Mouse (Mus musculus) neural tube, embryonic 15.5 days (tissue): ENCODE measurements around the gene Sema4a. TPM values are rescaled to one million over a fixed set of nuclear protein-coding genes. Genes with fewer than 3 reads are reported as not detected.
A peak's percentile ranks its signal among the peaks of the same experiment; 100 is the strongest.

Experiments
- ATAC-seq: fragments of 200-750 bp; cut with Nextera tagmentation; 2 replicates; pipeline ENCODE4 v1.8.0; 2017; ENCODE audit warnings: mild to moderate bottlenecking, moderate TSS enrichment, moderate library complexity; ENCODE audit not compliant: low FRiP score
- H3K27ac ChIP-seq: fragments of 300-500 bp; sonication (generic); replicated peaks from 2 replicates; pipeline ENCODE4 v1.5.1; 2015; ENCODE audit warnings: mild to moderate bottlenecking, inconsistent platforms
- H3K27me3 ChIP-seq: fragments of 300-500 bp; sonication (generic); replicated peaks from 2 replicates; pipeline ENCODE4 v1.6.1; 2015; ENCODE audit warnings: inconsistent platforms
- H3K36me3 ChIP-seq: fragments of 300-500 bp; sonication (generic); 2 replicates; pipeline ENCODE4 v1.6.1; 2015; ENCODE audit warnings: inconsistent platforms
- H3K4me1 ChIP-seq: fragments of 300-500 bp; sonication (generic); 2 replicates; pipeline ENCODE4 v1.6.1; 2015; ENCODE audit warnings: inconsistent platforms
- H3K4me2 ChIP-seq: fragments of 300-500 bp; sonication (generic); 2 replicates; pipeline ENCODE4 v1.6.1; 2015; ENCODE audit warnings: inconsistent platforms, mild to moderate bottlenecking, moderate library complexity
- H3K4me3 ChIP-seq: fragments of 300-500 bp; sonication (generic); replicated peaks from 2 replicates; pipeline ENCODE4 v1.5.1; 2015; ENCODE audit warnings: mild to moderate bottlenecking, inconsistent platforms
- H3K9ac ChIP-seq: fragments of 300-500 bp; sonication (generic); replicated peaks from 2 replicates; pipeline ENCODE4 v1.6.1; 2015; ENCODE audit warnings: mild to moderate bottlenecking, inconsistent platforms
- H3K9me3 ChIP-seq: fragments of 300-500 bp; sonication (generic); replicated peaks from 2 replicates; pipeline ENCODE4 v1.6.1; 2016; ENCODE audit warnings: inconsistent platforms
- WGBS: fragments of 180-500 bp; shearing (Covaris S2); methylation state at CpG from one replicate; pipeline ENCODE4 v1.1.7; 2015; ENCODE audit warnings: mixed read lengths; 5-methylcytosine and 5-hydroxymethylcytosine counted together
- polyA plus RNA-seq: library from polyadenylated mRNA; unstranded; fragments of >200 nt; fragmentation: Nextera tagmentation; extraction: Ambion mirVana; gene quantifications from 2 replicates; pipeline ENCODE4 v1.2.1, GENCODE M21; 2015

Gene Sema4a
- polyA plus RNA-seq, 1 experiment from 2014 or later: 28.8 TPM

GRCm38 (mm10) chr3:88454762-88455587, 6.0 kb downstream of the Sema4a start:
- 59% methylated on average over 9 of the region's 9 CpGs for WGBS
- Histone ChIP-seq H3K27me3 (0 out of 2 replicates have a peak, but pooled peaks cover 3% of the 10 kb centered on the region), H3K27ac (no peak overlapping the region), H3K9me3 (no peaks in the 10 kb centered on the region), H3K4me1 (peaks cover 36% of the 10 kb centered on the region), H3K4me3 (no peak overlapping the region), H3K4me2 (no peak overlapping the region), H3K9ac (no peak overlapping the region), H3K36me3 (peaks cover 32% of the 10 kb centered on the region)
- ATAC-seq: no peak

GRCm38 (mm10) chr3:88453986-88454385, 7.0 kb downstream of the Sema4a start:
- WGBS: 81% methylated on average over 8 of the region's 8 CpGs
- ATAC-seq: no peak
- no peaks in the 10 kb centered on the region for H3K9me3 ChIP-seq

GRCm38 (mm10) chr3:88453369-88453768, 7.6 kb downstream of the Sema4a start:
- Histone ChIP-seq H3K27ac (no peak overlapping the region), H3K4me3 (no peak overlapping the region), H3K9me3 (no peaks in the 10 kb centered on the region), H3K4me2 (no peak overlapping the region), H3K27me3 (0 out of 2 replicates have a peak, but pooled peaks cover 3% of the 10 kb centered on the region), H3K36me3 (peaks cover 37% of the 10 kb centered on the region), H3K4me1 (peaks cover 32% of the 10 kb centered on the region), H3K9ac (no peak overlapping the region)
- WGBS: 52% methylated on average over 8 of the region's 8 CpGs
- no peak for ATAC-seq

More at GRCm38 (mm10) chr3:88453986-88454385, 7.0 kb downstream of the Sema4a start:
- Histone ChIP-seq H3K4me1 (peaks cover 34% of the 10 kb centered on the region), H3K9ac (no peak overlapping the region), H3K4me3 (no peak overlapping the region), H3K27ac (no peak overlapping the region), H3K36me3 (peaks cover 32% of the 10 kb centered on the region), H3K27me3 (0 out of 2 replicates have a peak, but pooled peaks cover 3% of the 10 kb centered on the region), H3K4me2 (no peak overlapping the region)

- Histone ChIP-seq H3K27ac (no peak overlapping the region), H3K4me3 (no peak overlapping the region), H3K27me3 (0 out of 2 replicates have a peak, but pooled peaks cover 3% of the 10 kb centered on the region), H3K4me1 (peaks cover 25% of the 10 kb centered on the region), H3K9me3 (no peaks in the 10 kb centered on the region), H3K4me2 (no peak overlapping the region), H3K36me3 (peaks cover 43% of the 10 kb centered on the region), H3K9ac (no peak overlapping the region)
- no peak for ATAC-seq
- WGBS: 76% methylated on average over 6 of the region's 6 CpGs
Measured at GRCm38 (mm10) chr3:88452716-88453115, 8.3 kb downstream of the Sema4a start.

- 68% methylated on average over 5 of the region's 5 CpGs for WGBS
- no peaks in the 10 kb centered on the region for H3K9me3 ChIP-seq
- H3K36me3 ChIP-seq: peaks cover 48% of the 10 kb centered on the region
- H3K4me1 ChIP-seq: peaks cover 20% of the 10 kb centered on the region
- no peak overlapping the region for H3K9ac ChIP-seq
- no peak for ATAC-seq
- no peak overlapping the region for H3K4me3 ChIP-seq
- 0 out of 2 replicates have a peak, but pooled peaks cover 3% of the 10 kb centered on the region for H3K27me3 ChIP-seq
- no peak overlapping the region for H3K27ac ChIP-seq
- no peak overlapping the region for H3K4me2 ChIP-seq
Measured at GRCm38 (mm10) chr3:88452246-88452645, 8.7 kb downstream of the Sema4a start.

GRCm38 (mm10) chr3:88450379-88451131, 10.4 kb downstream of the Sema4a start:
- no peak overlapping the region for H3K9ac ChIP-seq
- H3K27me3 ChIP-seq: 0 out of 2 replicates have a peak, but pooled peaks cover 3% of the 10 kb centered on the region
- peaks cover 7% of the 10 kb centered on the region; the same call in 1 of the 2 replicates for H3K4me1 ChIP-seq
- no peak overlapping the region for H3K27ac ChIP-seq
- H3K9me3 ChIP-seq: no peaks in the 10 kb centered on the region
- 72% methylated on average over 12 of the region's 12 CpGs for WGBS
- H3K4me3 ChIP-seq: no peak overlapping the region
- H3K36me3 ChIP-seq: peaks cover 57% of the 10 kb centered on the region
- no peak for ATAC-seq
- no peak overlapping the region for H3K4me2 ChIP-seq

GRCm38 (mm10) chr3:88449395-88450023, 11.5 kb downstream of the Sema4a start:
- H3K4me1 ChIP-seq: 0 out of 2 replicates have a peak, but pooled peaks cover 3% of the 10 kb centered on the region
- peak overlapping the region; percentile 40 for H3K4me2 ChIP-seq
- 7% methylated on average over 21 of the region's 21 CpGs for WGBS
- no peak overlapping the region for H3K9ac ChIP-seq
- 0 out of 2 replicates have a peak, but pooled peaks cover 3% of the 10 kb centered on the region for H3K27me3 ChIP-seq
- H3K27ac ChIP-seq: no peak overlapping the region
- H3K36me3 ChIP-seq: peaks cover 64% of the 10 kb centered on the region
- peak overlapping the region; percentile 15 for H3K4me3 ChIP-seq
- no peaks in the 10 kb centered on the region for H3K9me3 ChIP-seq
- no peak for ATAC-seq

GRCm38 (mm10) chr3:88448443-88448842, 12.5 kb downstream of the Sema4a start:
- H3K4me1 ChIP-seq: 0 out of 2 replicates have a peak, but pooled peaks cover 3% of the 10 kb centered on the region
- no peaks in the 10 kb centered on the region for H3K9me3 ChIP-seq
- no peak overlapping the region for H3K4me3 ChIP-seq
- no peak overlapping the region for H3K9ac ChIP-seq
- 0 out of 2 replicates have a peak, but pooled peaks cover 3% of the 10 kb centered on the region for H3K27me3 ChIP-seq
- H3K36me3 ChIP-seq: peaks cover 67% of the 10 kb centered on the region
- H3K4me2 ChIP-seq: no peak overlapping the region
- 94% methylated on average over 8 of the region's 8 CpGs for WGBS
- H3K27ac ChIP-seq: no peak overlapping the region
- no peak for ATAC-seq

GRCm38 (mm10) chr3:88447676-88448183, 13.3 kb downstream of the Sema4a start:
- Histone ChIP-seq H3K36me3 (peaks cover 60% of the 10 kb centered on the region), H3K27me3 (0 out of 2 replicates have a peak, but pooled peaks cover 3% of the 10 kb centered on the region), H3K4me3 (no peak overlapping the region), H3K27ac (no peak overlapping the region), H3K4me2 (no peak overlapping the region), H3K9ac (no peak overlapping the region), H3K9me3 (no peaks in the 10 kb centered on the region), H3K4me1 (0 out of 2 replicates have a peak, but pooled peaks cover 3% of the 10 kb centered on the region)
- WGBS: 58% methylated on average over 8 of the region's 8 CpGs
- no peak for ATAC-seq

- no peak overlapping the region for H3K4me3 ChIP-seq
- H3K9ac ChIP-seq: no peak overlapping the region
- H3K4me1 ChIP-seq: 0 out of 2 replicates have a peak, but pooled peaks cover 3% of the 10 kb centered on the region
- H3K27me3 ChIP-seq: no peaks in the 10 kb centered on the region
- no peaks in the 10 kb centered on the region for H3K9me3 ChIP-seq
- no peak for ATAC-seq
- 78% methylated on average over 8 of the region's 8 CpGs for WGBS
- peaks cover 54% of the 10 kb centered on the region for H3K36me3 ChIP-seq
- no peak overlapping the region for H3K4me2 ChIP-seq
- no peak overlapping the region for H3K27ac ChIP-seq
Measured at GRCm38 (mm10) chr3:88446471-88447123, 14.4 kb downstream of the Sema4a start.
